Mouse (Mus musculus) lung, postnatal 0 days (tissue): ENCODE results near the gene Rwdd4a.

Experiments used
- CTCF ChIP-seq: IDR thresholded peaks from 2 replicates; pipeline ENCODE4 v1.5.1; 2016; ENCODE audit warnings: antibody characterized with exemption, mild to moderate bottlenecking
- EP300 ChIP-seq: IDR thresholded peaks from 2 replicates; pipeline ENCODE4 v1.6.1; 2016; ENCODE audit warnings: antibody characterized with exemption, mild to moderate bottlenecking, control low read depth

DNA sequence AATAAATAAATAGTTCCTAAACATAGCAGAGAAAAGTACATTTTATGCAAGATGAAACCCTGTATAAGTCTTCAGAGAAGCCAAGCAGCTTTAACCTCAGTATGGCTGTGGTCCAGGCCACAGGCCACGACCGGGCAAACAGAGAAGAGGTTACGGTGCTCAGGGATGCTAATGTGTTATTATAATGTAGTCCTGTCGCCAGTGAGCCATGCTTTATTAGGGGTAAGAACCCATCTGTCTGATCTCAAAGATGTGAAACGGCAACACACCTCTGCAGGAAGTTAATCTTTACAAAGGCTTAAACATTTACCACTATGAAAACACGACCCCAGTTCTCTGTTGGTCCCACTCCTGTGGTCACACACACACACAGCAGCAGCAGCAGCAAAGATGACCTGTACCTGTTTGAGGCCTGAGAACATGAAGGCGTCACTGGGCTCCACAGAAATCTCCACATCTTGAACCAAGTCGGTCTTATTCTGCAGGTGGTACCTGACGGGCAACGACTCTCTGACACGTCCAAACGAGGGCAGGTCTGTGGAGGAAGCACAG is 38.8 kb upstream of the Rwdd4a start:
- no peak for TF ChIP-seq CTCF
- no peak for TF ChIP-seq EP300
